Mouse (Mus musculus): ENCODE measurements around the gene Thpo. TPM values are rescaled to one million over a fixed set of nuclear protein-coding genes. Genes with fewer than 3 reads are reported as not detected.

Thpo gene
- polyA plus RNA-seq, 1 experiment from 2014 or later = 5.0 TPM

DNA sequence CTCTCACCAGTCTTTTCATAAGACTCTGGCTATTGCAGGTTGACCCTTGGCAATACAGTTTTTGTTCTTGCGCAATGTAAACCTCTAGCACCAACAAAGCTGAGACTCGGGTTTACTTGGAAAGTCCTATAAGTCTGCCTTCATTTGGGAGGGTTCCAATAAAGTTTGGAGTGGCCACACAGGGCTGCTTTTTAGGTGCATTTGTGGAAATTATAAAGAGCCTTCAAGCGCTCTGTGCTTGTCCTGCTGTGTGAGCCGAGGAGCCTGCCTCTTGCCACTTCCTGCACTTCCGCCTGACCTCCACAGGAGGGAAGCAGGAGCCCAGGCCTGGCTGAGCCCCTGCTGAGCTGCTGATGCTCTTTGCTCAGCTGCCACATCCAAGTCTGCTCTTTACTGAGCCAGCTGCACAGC lies 10.0 kb downstream of the Thpo start:
- Histone ChIP-seq H3K27me3 (peaks cover 29% of the 10 kb centered on the region), H3K36me3 (replicated peaks) (peaks cover 23% of the 10 kb centered on the region), H3K4me2 (no peak overlapping the region), H3K9ac (no peak overlapping the region), H3K9me3 (replicated peaks) (no peaks in the 10 kb centered on the region), H3K27ac (replicated peaks) (no peak overlapping the region), H3K4me3 (replicated peaks) (no peak overlapping the region), H3K4me1 (replicated peaks) (peaks cover 10% of the 10 kb centered on the region)
- WGBS (ENCODE audit: insufficient replicate concordance) = 30% methylated on average over 5 of the region's 5 CpGs
- peak; percentile 59 for ATAC-seq (ENCODE audit: insufficient read depth)

DNA sequence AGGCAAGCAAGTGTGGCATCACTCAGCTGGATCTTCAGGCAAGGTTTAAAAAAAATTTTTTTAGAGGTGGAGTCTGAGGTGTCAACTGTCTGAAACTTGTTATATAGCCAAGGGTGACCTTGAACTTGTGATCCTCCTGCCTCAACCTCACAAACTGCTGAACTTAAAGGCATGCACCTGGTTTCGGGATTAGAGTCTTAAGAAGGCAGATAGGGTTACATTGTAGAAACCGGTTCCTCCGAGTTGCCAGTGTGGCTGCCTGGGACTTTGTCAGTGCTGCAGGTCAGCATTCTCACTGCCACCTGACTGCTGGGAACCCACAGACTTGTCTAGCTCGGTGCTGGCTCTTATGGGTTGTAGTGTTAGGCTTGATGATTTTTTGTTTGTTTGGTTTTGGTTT lies 11.1 kb downstream of the Thpo start:
- Histone ChIP-seq H3K4me3 (replicated peaks) (no peak overlapping the region), H3K4me1 (replicated peaks) (peaks cover 17% of the 10 kb centered on the region), H3K4me2 (no peak overlapping the region), H3K27ac (replicated peaks) (no peak overlapping the region), H3K36me3 (replicated peaks) (peaks cover 23% of the 10 kb centered on the region), H3K9me3 (replicated peaks) (no peaks in the 10 kb centered on the region), H3K9ac (no peak overlapping the region), H3K27me3 (0 out of 2 replicates have a peak, but pooled peaks cover 19% of the 10 kb centered on the region)
- 56% methylated on average over 4 of the region's 4 CpGs for WGBS (ENCODE audit: insufficient replicate concordance)
- no peak for ATAC-seq (ENCODE audit: insufficient read depth)

DNA sequence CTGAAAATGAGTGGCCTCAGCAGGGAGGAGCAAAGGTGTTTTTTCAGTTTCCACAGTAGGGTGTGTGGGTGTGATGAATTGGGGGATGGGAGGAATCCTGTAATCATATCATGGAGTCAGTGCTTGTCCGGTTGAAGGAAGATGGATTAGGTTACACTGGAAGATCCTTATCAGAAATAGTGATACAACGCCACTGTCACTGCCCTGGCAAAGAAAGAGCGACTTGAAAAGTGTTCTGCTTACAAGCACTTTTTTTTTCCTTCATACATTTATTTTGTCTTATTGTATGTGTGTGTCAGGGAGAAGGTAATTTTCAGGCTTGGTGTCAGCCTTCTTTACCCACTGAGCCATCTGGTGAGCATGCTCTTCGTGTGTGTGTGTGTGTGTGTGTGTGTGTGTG lies 11.6 kb downstream of the Thpo start:
- 0 out of 2 replicates have a peak, but pooled peaks cover 19% of the 10 kb centered on the region for H3K27me3 ChIP-seq
- peaks cover 23% of the 10 kb centered on the region for H3K36me3 ChIP-seq (replicated peaks)
- peaks cover 22% of the 10 kb centered on the region for H3K4me1 ChIP-seq (replicated peaks)
- H3K4me3 ChIP-seq (replicated peaks) = no peak overlapping the region
- H3K9me3 ChIP-seq (replicated peaks) = no peaks in the 10 kb centered on the region
- no peak overlapping the region for H3K9ac ChIP-seq
- 65% methylated on average over 4 of the region's 4 CpGs for WGBS (ENCODE audit: insufficient replicate concordance)
- no peak overlapping the region for H3K4me2 ChIP-seq
- no peak for ATAC-seq (ENCODE audit: insufficient read depth)
- H3K27ac ChIP-seq (replicated peaks) = no peak overlapping the region

DNA sequence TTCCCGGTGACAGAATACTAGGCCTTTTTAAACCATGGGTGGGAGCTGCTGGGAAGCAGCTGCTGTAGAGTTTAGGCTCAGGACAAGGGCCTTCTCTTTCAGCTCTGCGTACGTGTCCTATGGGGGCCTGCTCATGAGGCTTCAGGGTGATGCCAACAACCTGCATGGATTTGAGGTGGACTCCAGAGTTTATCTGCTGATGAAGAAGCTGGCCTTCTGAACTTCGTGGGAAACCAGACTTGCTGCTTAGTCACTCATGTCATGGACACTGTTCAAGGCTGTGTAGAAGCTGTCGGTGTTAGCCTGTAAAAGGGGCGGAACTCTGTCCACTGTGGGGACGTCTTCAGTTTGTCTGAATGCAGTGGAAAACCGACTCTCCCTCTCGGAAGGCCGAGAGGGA lies 12.5 kb downstream of the Thpo start:
- 74% methylated on average over 10 of the region's 10 CpGs for WGBS (ENCODE audit: insufficient replicate concordance)
- Histone ChIP-seq H3K36me3 (replicated peaks) (peaks cover 23% of the 10 kb centered on the region), H3K4me2 (no peak overlapping the region), H3K27me3 (0 out of 2 replicates have a peak, but pooled peaks cover 16% of the 10 kb centered on the region), H3K9ac (no peak overlapping the region), H3K27ac (replicated peaks) (no peak overlapping the region), H3K9me3 (replicated peaks) (no peaks in the 10 kb centered on the region), H3K4me1 (replicated peaks) (peaks cover 28% of the 10 kb centered on the region), H3K4me3 (replicated peaks) (no peak overlapping the region)
- ATAC-seq (ENCODE audit: insufficient read depth) = no peak

DNA sequence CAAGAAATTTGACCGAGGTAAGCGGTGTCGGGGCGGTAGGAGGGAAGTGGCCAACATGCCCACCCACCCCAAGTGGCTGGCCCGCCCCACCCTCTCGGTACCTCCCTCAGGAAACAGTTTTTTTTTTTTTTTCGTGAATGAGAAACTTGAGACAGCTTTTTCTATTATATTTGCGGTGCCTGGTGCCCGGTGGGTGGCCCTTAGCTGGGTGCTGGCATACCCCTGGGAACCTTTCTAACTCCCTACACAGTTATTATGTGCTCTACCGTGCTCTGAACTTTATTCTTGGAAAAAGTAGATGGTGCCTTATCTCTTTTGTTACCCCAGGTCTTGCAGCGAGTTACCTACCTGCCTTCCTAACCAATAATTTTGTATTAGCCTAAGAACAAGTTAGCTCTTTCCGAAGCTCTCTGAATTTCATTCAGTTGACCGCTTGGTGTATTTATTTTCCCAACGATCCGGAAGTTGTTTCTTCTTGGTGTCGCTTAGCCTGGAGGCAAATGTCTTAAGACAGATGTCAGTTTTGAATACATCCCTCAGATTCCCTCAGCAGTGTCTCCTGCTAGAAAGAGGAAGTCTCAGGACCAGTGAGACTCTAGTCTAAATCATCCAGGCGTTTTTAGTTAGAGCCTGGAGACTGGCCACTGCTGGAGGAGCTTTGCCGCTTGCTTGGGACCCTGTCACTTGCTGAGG lies 16.2 kb downstream of the Thpo start:
- WGBS (ENCODE audit: insufficient replicate concordance) = under 1% methylated on average over 18 of the region's 18 CpGs
- H3K4me2 ChIP-seq = peak overlapping the region; percentile 100

DNA sequence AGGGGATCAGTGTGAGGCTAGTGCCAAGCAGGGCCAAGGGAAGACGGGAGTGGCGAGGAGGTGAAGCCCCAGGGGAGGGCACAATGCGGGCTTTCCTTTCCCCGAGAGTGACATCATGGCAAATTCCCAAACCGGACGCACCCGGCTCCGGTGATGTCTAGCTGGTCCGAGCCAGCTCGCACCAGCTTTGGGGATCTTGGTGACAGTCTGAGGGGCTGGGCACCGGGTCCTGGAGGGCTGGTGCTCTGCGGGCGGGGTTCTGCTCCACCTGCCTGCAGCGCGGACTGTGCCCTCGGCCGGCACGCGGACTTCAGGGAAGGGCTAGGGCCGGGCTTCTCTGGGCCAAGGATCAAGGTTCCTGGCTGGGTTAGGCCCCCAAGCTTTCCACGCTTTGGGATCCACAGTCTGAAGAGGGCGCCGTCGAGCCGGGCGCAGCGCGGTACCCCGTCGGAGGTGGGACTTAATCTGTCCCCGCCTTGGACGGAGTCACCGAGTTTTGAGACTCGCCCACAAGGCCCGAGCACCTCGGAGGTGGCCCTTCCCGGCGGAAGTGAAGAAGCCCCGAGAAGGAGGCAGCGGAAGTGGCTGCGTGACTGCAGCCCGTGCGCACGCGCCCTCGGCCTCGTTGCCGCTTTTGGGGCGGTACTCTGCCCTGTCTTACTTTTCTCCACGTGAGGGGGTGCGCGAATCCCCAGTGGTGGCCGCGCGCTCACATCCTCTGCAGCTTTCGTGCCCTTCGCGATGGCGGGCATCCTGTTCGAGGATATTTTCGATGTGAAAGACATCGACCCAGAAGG lies 16.9 kb downstream of the Thpo start, which contains the start of the genes Polr2h and Clcn2:
TSS of gene Polr2h (plus strand) at position 485 of the 797 bp plus-strand sequence.
TSS of gene Clcn2 (minus strand) at position 566 of the 797 bp plus-strand sequence.
- H3K4me2 ChIP-seq = peak within 1 kb of the TSS; percentile 100
- peak within 1 kb of the TSS; percentile 77 for H3K4me3 ChIP-seq (replicated peaks)
- ATAC-seq (ENCODE audit: insufficient read depth) = peak; percentile 84
- peak within 1 kb of the TSS; percentile 74 for H3K9ac ChIP-seq
- peaks cover 26% of the 10 kb centered on the region for H3K36me3 ChIP-seq (replicated peaks)
- peak within 1 kb of the TSS; percentile 91 for H3K27ac ChIP-seq (replicated peaks)
- H3K27me3 ChIP-seq = no peaks in the 10 kb centered on the region
- WGBS (ENCODE audit: insufficient replicate concordance) = under 1% methylated on average over 62 of the region's 62 CpGs
- H3K4me1 ChIP-seq (replicated peaks) = peaks cover 63% of the 10 kb centered on the region
- no peaks in the 10 kb centered on the region for H3K9me3 ChIP-seq (replicated peaks)

More for the DNA sequence above, 16.2 kb downstream of the Thpo start:
- peaks cover 23% of the 10 kb centered on the region for H3K36me3 ChIP-seq (replicated peaks)
- H3K9ac ChIP-seq = peak overlapping the region; percentile 74
- H3K27me3 ChIP-seq = no peaks in the 10 kb centered on the region
- ATAC-seq (ENCODE audit: insufficient read depth) = peak; percentile 15
- H3K9me3 ChIP-seq (replicated peaks) = no peaks in the 10 kb centered on the region
- peak overlapping the region; percentile 91 for H3K27ac ChIP-seq (replicated peaks)
- peak overlapping the region; percentile 77 for H3K4me3 ChIP-seq (replicated peaks)
- peaks cover 57% of the 10 kb centered on the region for H3K4me1 ChIP-seq (replicated peaks)

DNA sequence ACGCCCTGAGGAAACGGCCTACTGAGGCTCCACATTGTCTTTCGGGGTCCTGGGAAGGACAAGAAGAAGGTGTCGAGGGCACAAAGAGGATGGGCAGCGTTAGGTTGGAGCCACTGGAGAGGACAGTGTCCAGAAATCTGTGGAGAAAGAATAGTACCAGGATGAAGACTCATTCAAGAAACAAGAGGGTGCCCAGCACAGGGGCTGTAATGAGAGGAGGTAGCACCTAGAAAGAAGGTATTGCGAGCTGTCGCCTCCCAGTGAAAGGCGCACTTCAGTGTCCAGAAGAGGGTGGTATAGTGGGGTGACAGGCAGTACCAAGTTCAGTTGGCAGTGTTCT lies 17.5 kb downstream of the Thpo start:
- 1% methylated on average over 8 of the region's 8 CpGs for WGBS (ENCODE audit: insufficient replicate concordance)
- Histone ChIP-seq H3K9me3 (replicated peaks) (no peaks in the 10 kb centered on the region), H3K4me3 (replicated peaks) (peak overlapping the region; percentile 77), H3K9ac (peak overlapping the region; percentile 74), H3K36me3 (replicated peaks) (peaks cover 26% of the 10 kb centered on the region), H3K4me2 (peak overlapping the region; percentile 100), H3K27ac (replicated peaks) (peak overlapping the region; percentile 91), H3K4me1 (replicated peaks) (peaks cover 68% of the 10 kb centered on the region), H3K27me3 (no peaks in the 10 kb centered on the region)
- peak; percentile 17 for ATAC-seq (ENCODE audit: insufficient read depth)

DNA sequence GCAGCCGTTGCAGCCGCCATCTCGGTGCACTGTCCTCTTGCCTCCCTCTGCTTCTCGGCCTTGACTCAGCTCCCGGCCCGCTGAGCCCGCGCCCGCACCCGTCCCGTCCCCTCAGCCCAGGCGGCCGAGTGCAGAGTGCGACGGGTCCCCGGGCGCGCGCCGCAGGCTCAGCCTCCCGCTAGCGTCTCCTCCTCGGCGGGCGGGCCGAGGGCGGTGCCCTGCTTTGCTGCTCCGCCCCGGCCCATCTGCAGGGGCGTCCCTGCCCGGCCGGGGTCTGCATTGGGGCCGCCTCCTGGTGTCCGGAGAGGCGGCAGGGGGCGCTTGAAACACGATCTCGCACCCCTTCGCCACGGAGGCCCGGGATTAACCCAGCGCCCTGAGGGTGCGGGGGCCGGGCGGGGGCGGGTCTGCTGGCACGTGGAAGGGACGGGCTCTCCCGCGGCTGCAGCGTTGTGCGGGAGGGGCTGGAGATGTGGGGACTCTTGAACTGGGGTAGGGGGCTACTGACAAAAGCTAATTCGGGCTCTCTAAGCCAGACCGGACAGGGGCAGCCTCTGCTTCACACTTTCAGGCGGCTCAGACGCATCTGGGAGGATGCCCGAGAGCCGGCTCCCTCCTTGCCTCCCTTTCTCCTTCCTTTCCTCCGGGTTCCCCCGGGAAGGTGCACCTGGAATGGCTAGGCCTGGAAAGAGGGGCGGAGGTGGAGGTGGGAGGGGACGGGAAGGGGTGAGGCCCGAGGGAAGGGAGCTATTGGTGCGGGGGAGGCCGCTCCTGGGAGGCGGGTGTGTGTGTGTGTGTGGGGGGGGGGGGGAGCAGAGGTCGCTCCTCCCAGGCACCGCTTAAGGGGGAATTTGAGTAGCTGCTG lies 18.1 kb downstream of the Thpo start:
- under 1% methylated on average over 66 of the region's 68 CpGs for WGBS (ENCODE audit: insufficient replicate concordance)
- ATAC-seq (ENCODE audit: insufficient read depth) = peak; percentile 63
- Histone ChIP-seq H3K27me3 (no peaks in the 10 kb centered on the region), H3K4me1 (replicated peaks) (peaks cover 74% of the 10 kb centered on the region), H3K4me3 (replicated peaks) (peak overlapping the region; percentile 77), H3K27ac (replicated peaks) (peak overlapping the region; percentile 91), H3K36me3 (replicated peaks) (peaks cover 30% of the 10 kb centered on the region), H3K4me2 (peak overlapping the region; percentile 100), H3K9ac (peak overlapping the region; percentile 74), H3K9me3 (replicated peaks) (no peaks in the 10 kb centered on the region)

DNA sequence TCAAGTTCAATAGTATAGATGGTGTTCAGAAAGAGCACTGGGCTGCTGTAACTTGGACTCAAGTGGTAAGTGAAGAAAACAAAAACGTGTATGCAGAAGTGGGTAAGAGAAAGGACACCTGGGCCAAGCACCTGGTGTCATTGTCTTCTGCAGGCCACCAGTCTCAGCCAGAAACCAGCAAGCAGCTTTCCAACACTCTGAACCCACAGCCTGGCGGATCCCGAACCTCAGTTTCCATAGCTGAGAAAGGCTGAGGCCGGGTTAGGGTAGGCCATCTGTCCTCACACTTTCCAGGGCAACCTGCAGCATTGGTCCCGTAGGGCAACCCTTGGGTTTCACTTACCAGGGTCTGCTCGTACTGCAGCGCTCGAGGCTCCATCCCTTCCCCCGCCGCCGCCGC lies 18.7 kb downstream of the Thpo start:
- peaks cover 81% of the 10 kb centered on the region for H3K4me1 ChIP-seq (replicated peaks)
- H3K4me3 ChIP-seq (replicated peaks) = peak overlapping the region; percentile 77
- WGBS (ENCODE audit: insufficient replicate concordance) = 5% methylated on average over 12 of the region's 12 CpGs
- peak overlapping the region; percentile 74 for H3K9ac ChIP-seq
- H3K9me3 ChIP-seq (replicated peaks) = no peaks in the 10 kb centered on the region
- H3K27ac ChIP-seq (replicated peaks) = peak overlapping the region; percentile 91
- H3K36me3 ChIP-seq (replicated peaks) = peaks cover 30% of the 10 kb centered on the region
- peak overlapping the region; percentile 100 for H3K4me2 ChIP-seq
- H3K27me3 ChIP-seq = no peaks in the 10 kb centered on the region
- ATAC-seq (ENCODE audit: insufficient read depth) = peak; percentile 0; the same call in 1 of the 2 replicates

DNA sequence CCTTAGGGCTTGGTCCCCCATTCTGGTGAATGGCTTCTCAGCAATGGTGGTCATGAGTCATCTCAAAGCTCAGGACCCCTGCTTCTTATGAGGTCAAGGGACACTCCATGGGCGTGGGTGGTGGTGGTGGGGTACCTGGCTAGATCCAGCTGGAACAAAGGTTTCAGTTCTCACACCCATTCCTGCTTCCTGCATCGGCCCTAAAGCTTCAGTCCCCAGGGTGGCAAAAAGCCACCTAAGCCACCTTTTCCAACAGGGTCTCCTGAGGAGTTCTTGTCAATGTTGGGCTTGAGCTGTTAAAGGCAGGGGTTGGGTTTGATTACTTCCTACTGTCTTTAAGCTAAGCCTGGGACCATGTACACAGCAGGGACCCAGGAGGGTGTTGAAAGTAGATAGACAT lies 19.1 kb downstream of the Thpo start:
- Histone ChIP-seq H3K9me3 (replicated peaks) (no peaks in the 10 kb centered on the region), H3K27me3 (no peaks in the 10 kb centered on the region), H3K27ac (replicated peaks) (peak overlapping the region; percentile 91), H3K4me3 (replicated peaks) (peak overlapping the region; percentile 77), H3K36me3 (replicated peaks) (peaks cover 30% of the 10 kb centered on the region), H3K9ac (peak overlapping the region; percentile 74), H3K4me2 (peak overlapping the region; percentile 100), H3K4me1 (replicated peaks) (peaks cover 85% of the 10 kb centered on the region)
- 63% methylated on average over 2 of the region's 2 CpGs for WGBS (ENCODE audit: insufficient replicate concordance)
- ATAC-seq (ENCODE audit: insufficient read depth) = no peak

Data from liver, embryonic 15.5 days (tissue).